Mouse (Mus musculus): ENCODE results near the gene Pla2r1. TPM values are rescaled to one million over a fixed set of nuclear protein-coding genes. Genes with fewer than 3 reads are reported as not detected.

Gene Pla2r1
- polyA plus RNA-seq, 1 experiment: 0.42 TPM

- no peaks in the 10 kb centered on the region; the same call in 1 of the 2 replicates for H3K4me1 ChIP-seq (ENCODE audit: control insufficient read depth, insufficient read depth, low read length)
- H3K4me3 ChIP-seq (replicated peaks; ENCODE audit: control insufficient read depth, low read depth, low read length): no peak overlapping the region
- TF ChIP-seq POLR2A (IDR thresholded peaks at IDR 0.05; ENCODE audit: borderline replicate concordance, control insufficient read depth, low read depth, low read length) (no peak), CTCF (IDR thresholded peaks at IDR 0.05; ENCODE audit: control insufficient read depth, insufficient read depth, low read length) (no peak)
- 73% methylated on average over 7 of the region's 7 CpGs for WGBS
- no peak overlapping the region for H3K27ac ChIP-seq (ENCODE audit: control insufficient read depth, insufficient read depth, low read depth, low read length, poor library complexity)
Observed at GRCm38 (mm10) chr2:60384083-60384762, 168.9 kb downstream of the Pla2r1 start.

- peak; percentile 40; the same call in 1 of the 2 replicates for TF ChIP-seq POLR2A (IDR thresholded peaks at IDR 0.05; ENCODE audit: borderline replicate concordance, control insufficient read depth, low read depth, low read length)
- no peak for TF ChIP-seq CTCF (IDR thresholded peaks at IDR 0.05; ENCODE audit: control insufficient read depth, insufficient read depth, low read length)
- Histone ChIP-seq H3K4me1 (ENCODE audit: control insufficient read depth, insufficient read depth, low read length) (no peaks in the 10 kb centered on the region; the same call in 1 of the 2 replicates), H3K4me3 (replicated peaks; ENCODE audit: control insufficient read depth, low read depth, low read length) (peak within 1 kb of the TSS; percentile 63), H3K27ac (ENCODE audit: control insufficient read depth, insufficient read depth, low read depth, low read length, poor library complexity) (peak within 1 kb of the TSS; percentile 85)
- WGBS: under 1% methylated on average over 46 of the region's 46 CpGs
Observed at GRCm38 (mm10) chr2:60382858-60383669, 170.0 kb downstream of the Pla2r1 start, which contains the start of gene Ly75. Gene Ly75 (minus strand): TSS chr2:60383303.

GRCm38 (mm10) chr2:60382346-60382745, 170.8 kb downstream of the Pla2r1 start:
- peak overlapping the region; percentile 85 for H3K27ac ChIP-seq (ENCODE audit: control insufficient read depth, insufficient read depth, low read depth, low read length, poor library complexity)
- no peak for TF ChIP-seq POLR2A (IDR thresholded peaks at IDR 0.05; ENCODE audit: borderline replicate concordance, control insufficient read depth, low read depth, low read length)
- no peak for TF ChIP-seq CTCF (IDR thresholded peaks at IDR 0.05; ENCODE audit: control insufficient read depth, insufficient read depth, low read length)
- H3K4me1 ChIP-seq (ENCODE audit: control insufficient read depth, insufficient read depth, low read length): no peaks in the 10 kb centered on the region; the same call in 1 of the 2 replicates
- H3K4me3 ChIP-seq (replicated peaks; ENCODE audit: control insufficient read depth, low read depth, low read length): peak overlapping the region; percentile 63
- WGBS: 4% methylated on average over 3 of the region's 3 CpGs

- H3K4me1 ChIP-seq (ENCODE audit: control insufficient read depth, insufficient read depth, low read length): no peaks in the 10 kb centered on the region
- 58% methylated on average over 5 of the region's 5 CpGs for WGBS
- no peak overlapping the region for H3K27ac ChIP-seq (ENCODE audit: control insufficient read depth, insufficient read depth, low read depth, low read length, poor library complexity)
- TF ChIP-seq CTCF (IDR thresholded peaks at IDR 0.05; ENCODE audit: control insufficient read depth, insufficient read depth, low read length) (no peak), POLR2A (IDR thresholded peaks at IDR 0.05; ENCODE audit: borderline replicate concordance, control insufficient read depth, low read depth, low read length) (no peak)
- H3K4me3 ChIP-seq (replicated peaks; ENCODE audit: control insufficient read depth, low read depth, low read length): no peak overlapping the region
Observed at GRCm38 (mm10) chr2:60377260-60377659, 175.8 kb downstream of the Pla2r1 start.

DNA sequence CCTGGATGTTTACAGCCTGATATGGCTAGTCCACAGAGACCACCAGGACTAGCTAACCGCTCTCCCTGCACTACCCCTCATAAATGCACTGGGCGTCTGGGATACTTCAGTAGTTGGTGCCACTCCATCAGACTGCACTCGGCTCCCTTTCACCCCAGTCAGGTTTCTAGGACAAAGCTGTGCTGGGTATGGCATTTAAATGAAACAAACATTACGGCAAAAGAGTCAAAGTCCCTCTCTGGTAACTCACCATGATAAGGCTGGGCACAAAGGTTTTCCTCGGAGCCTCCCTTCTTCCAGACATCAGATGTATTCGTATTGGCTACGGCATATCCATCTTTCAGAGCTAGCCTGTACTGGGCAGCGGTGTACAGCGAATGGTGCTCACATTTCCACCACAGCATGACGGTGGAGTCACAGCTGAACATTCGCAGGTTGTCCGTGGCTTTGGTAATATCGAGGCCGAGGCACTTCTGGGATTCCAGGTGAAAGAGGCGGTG, 177.4 kb downstream of the Pla2r1 start:
- WGBS: 87% methylated on average over 15 of the region's 15 CpGs
- no peak overlapping the region for H3K27ac ChIP-seq (ENCODE audit: control insufficient read depth, insufficient read depth, low read depth, low read length, poor library complexity)
- H3K4me1 ChIP-seq (ENCODE audit: control insufficient read depth, insufficient read depth, low read length): no peaks in the 10 kb centered on the region
- no peak overlapping the region for H3K4me3 ChIP-seq (replicated peaks; ENCODE audit: control insufficient read depth, low read depth, low read length)
- no peak for TF ChIP-seq CTCF (IDR thresholded peaks at IDR 0.05; ENCODE audit: control insufficient read depth, insufficient read depth, low read length)
- no peak for TF ChIP-seq POLR2A (IDR thresholded peaks at IDR 0.05; ENCODE audit: borderline replicate concordance, control insufficient read depth, low read depth, low read length)

DNA sequence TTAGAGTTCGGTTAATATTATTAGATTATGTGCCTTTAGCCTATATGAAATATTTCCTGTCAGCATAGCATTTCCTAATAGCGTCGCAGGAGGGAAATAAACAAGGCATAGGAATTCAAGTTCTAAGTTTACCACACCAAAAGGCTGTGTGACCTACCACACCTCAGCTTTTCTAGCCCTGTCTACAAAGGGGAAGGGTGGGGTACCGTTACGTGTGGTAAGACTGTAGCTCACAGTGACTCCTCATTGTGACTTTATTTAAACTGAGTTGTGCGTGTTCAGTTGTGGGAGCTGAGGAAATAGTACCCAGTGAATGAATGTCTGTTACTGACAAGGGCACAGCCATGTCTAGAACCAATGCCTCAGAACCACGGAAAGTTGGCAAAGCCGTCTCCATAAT, 178.0 kb downstream of the Pla2r1 start:
- H3K27ac ChIP-seq (ENCODE audit: control insufficient read depth, insufficient read depth, low read depth, low read length, poor library complexity): no peak overlapping the region
- no peak for TF ChIP-seq POLR2A (IDR thresholded peaks at IDR 0.05; ENCODE audit: borderline replicate concordance, control insufficient read depth, low read depth, low read length)
- no peak for TF ChIP-seq CTCF (IDR thresholded peaks at IDR 0.05; ENCODE audit: control insufficient read depth, insufficient read depth, low read length)
- H3K4me1 ChIP-seq (ENCODE audit: control insufficient read depth, insufficient read depth, low read length): no peaks in the 10 kb centered on the region
- WGBS: 83% methylated on average over 8 of the region's 8 CpGs
- no peak overlapping the region for H3K4me3 ChIP-seq (replicated peaks; ENCODE audit: control insufficient read depth, low read depth, low read length)

GRCm38 (mm10) chr2:60370188-60370587, 182.9 kb downstream of the Pla2r1 start:
- no peak for TF ChIP-seq POLR2A (IDR thresholded peaks at IDR 0.05; ENCODE audit: borderline replicate concordance, control insufficient read depth, low read depth, low read length)
- Histone ChIP-seq H3K27ac (ENCODE audit: control insufficient read depth, insufficient read depth, low read depth, low read length, poor library complexity) (no peak overlapping the region), H3K4me3 (replicated peaks; ENCODE audit: control insufficient read depth, low read depth, low read length) (no peak overlapping the region), H3K4me1 (ENCODE audit: control insufficient read depth, insufficient read depth, low read length) (peaks cover 1% of the 10 kb centered on the region)
- WGBS: 83% methylated on average over 5 of the region's 5 CpGs

- Histone ChIP-seq H3K4me3 (replicated peaks; ENCODE audit: control insufficient read depth, low read depth, low read length) (no peak overlapping the region), H3K27ac (ENCODE audit: control insufficient read depth, insufficient read depth, low read depth, low read length, poor library complexity) (no peak overlapping the region), H3K4me1 (ENCODE audit: control insufficient read depth, insufficient read depth, low read length) (peaks cover 1% of the 10 kb centered on the region)
- WGBS: 67% methylated on average over 4 of the region's 4 CpGs
- TF ChIP-seq CTCF (IDR thresholded peaks at IDR 0.05; ENCODE audit: control insufficient read depth, insufficient read depth, low read length) (no peak), POLR2A (IDR thresholded peaks at IDR 0.05; ENCODE audit: borderline replicate concordance, control insufficient read depth, low read depth, low read length) (no peak)
Observed at GRCm38 (mm10) chr2:60369454-60369853, 183.7 kb downstream of the Pla2r1 start.

Measured in bone marrow, adult 2 months (tissue).